Mouse (Mus musculus) heart, embryonic 13.5 days (tissue): ENCODE results near the gene Npas1. TPM values are rescaled to one million over a fixed set of nuclear protein-coding genes. Genes with fewer than 3 reads are reported as not detected.

Experiments used
- ATAC-seq: fragments of 200-750 bp; cut with Nextera tagmentation; 2 replicates; pipeline ENCODE4 v1.8.0; 2017; ENCODE audit warnings: moderate TSS enrichment; ENCODE audit not compliant: insufficient number of reproducible peaks, low FRiP score, low TSS enrichment; ENCODE audit errors: extremely low read depth
- H3K27ac ChIP-seq: fragments of 300-500 bp; sonication (generic); replicated peaks from 2 replicates; pipeline ENCODE4 v1.5.1; 2015; ENCODE audit warnings: moderate library complexity, mild to moderate bottlenecking, inconsistent platforms
- H3K27me3 ChIP-seq: fragments of 300-500 bp; sonication (generic); replicated peaks from 2 replicates; pipeline ENCODE4 v1.6.1; 2015; ENCODE audit warnings: mild to moderate bottlenecking, inconsistent platforms
- H3K36me3 ChIP-seq: fragments of 300-500 bp; sonication (generic); 2 replicates; pipeline ENCODE4 v1.6.1; 2015; ENCODE audit warnings: mild to moderate bottlenecking, inconsistent platforms
- H3K4me1 ChIP-seq: fragments of 300-500 bp; sonication (generic); 2 replicates; pipeline ENCODE4 v1.6.1; 2015; ENCODE audit warnings: inconsistent platforms
- H3K4me2 ChIP-seq: fragments of 300-500 bp; sonication (generic); 2 replicates; pipeline ENCODE4 v1.6.1; 2015; ENCODE audit warnings: inconsistent platforms, mild to moderate bottlenecking, moderate library complexity
- H3K4me3 ChIP-seq: fragments of 300-500 bp; sonication (generic); 2 replicates; pipeline ENCODE4 v1.5.1; 2015; ENCODE audit warnings: moderate library complexity, mild to moderate bottlenecking, inconsistent platforms
- H3K9ac ChIP-seq: fragments of 300-500 bp; sonication (generic); 2 replicates; pipeline ENCODE4 v1.6.1; 2015; ENCODE audit warnings: inconsistent platforms, mild to moderate bottlenecking, moderate library complexity
- H3K9me3 ChIP-seq: fragments of 300-500 bp; sonication (generic); 2 replicates; pipeline ENCODE4 v1.6.1; 2016; ENCODE audit warnings: inconsistent platforms
- WGBS: fragments of 180-500 bp; shearing (Covaris S2); methylation state at CpG from one replicate; pipeline ENCODE4 v1.1.7; 2015; ENCODE audit warnings: mixed read lengths; 5-methylcytosine and 5-hydroxymethylcytosine counted together
- polyA plus RNA-seq: library from polyadenylated mRNA; unstranded; fragments of >200 nt; fragmentation: Nextera tagmentation; extraction: Ambion mirVana; gene quantifications from 2 replicates; pipeline ENCODE4 v1.2.1, GENCODE M21; 2015

Gene Npas1
- polyA plus RNA-seq, 1 experiment from 2014 or later, result 0.37 TPM

- no peak overlapping the region for H3K4me3 ChIP-seq
- peaks cover 65% of the 10 kb centered on the region for H3K27me3 ChIP-seq
- 32% methylated on average over 5 of the region's 5 CpGs for WGBS
- no peaks in the 10 kb centered on the region for H3K9me3 ChIP-seq
- no peak overlapping the region for H3K9ac ChIP-seq
- H3K4me2 ChIP-seq, result no peak overlapping the region
- H3K27ac ChIP-seq, result no peak overlapping the region
- no peaks in the 10 kb centered on the region for H3K4me1 ChIP-seq
- no peaks in the 10 kb centered on the region for H3K36me3 ChIP-seq
- ATAC-seq, result no peak
Measured at GRCm38 (mm10) chr7:16468115-16468514, 9.4 kb downstream of the Npas1 start.

DNA sequence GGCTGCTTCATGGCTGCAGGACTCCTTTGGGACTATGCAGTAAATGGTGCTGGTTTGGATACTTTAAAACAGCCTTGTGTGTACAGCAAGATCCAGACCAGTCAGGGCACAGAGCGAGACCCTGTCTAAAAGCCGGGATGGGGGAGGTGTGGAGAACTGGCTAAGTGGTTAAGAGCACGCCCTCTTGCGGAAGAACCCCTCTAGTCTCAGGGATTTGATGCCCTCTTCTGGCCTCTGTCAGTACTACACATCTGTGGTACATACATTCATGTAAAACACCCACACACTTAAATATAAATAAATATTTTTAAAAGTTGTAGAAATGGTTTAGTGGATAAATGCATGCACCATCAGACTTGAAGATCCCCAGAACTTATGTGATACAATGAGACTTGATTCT lies 11.0 kb downstream of the Npas1 start:
- 49% methylated on average over 4 of the region's 4 CpGs for WGBS
- no peaks in the 10 kb centered on the region for H3K36me3 ChIP-seq
- no peak overlapping the region for H3K4me3 ChIP-seq
- H3K9me3 ChIP-seq, result no peaks in the 10 kb centered on the region
- no peak for ATAC-seq
- no peaks in the 10 kb centered on the region for H3K4me1 ChIP-seq
- H3K27ac ChIP-seq, result no peak overlapping the region
- no peak overlapping the region for H3K4me2 ChIP-seq
- no peak overlapping the region for H3K9ac ChIP-seq
- peaks cover 60% of the 10 kb centered on the region for H3K27me3 ChIP-seq

DNA sequence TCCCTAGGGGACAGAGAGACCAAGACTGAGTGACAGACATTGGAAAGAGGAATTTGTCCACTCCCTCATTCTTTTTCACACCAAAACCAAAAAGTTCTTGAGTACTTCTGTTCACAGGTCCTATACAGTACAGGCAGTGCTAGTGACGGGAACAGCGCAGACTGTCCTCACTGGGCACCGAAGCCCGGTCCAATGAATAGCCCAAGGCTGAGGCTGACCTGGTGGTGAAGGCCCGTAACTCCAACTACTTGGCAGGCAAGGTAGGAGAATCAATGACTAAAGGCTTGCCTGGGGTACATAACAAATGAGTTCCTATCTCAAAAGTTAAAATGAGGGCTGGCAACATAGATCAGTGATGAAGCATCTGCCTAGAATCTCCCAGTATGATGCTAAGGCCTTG lies 12.0 kb downstream of the Npas1 start:
- Histone ChIP-seq H3K27me3 (peaks cover 60% of the 10 kb centered on the region), H3K4me3 (no peak overlapping the region), H3K9me3 (no peaks in the 10 kb centered on the region), H3K27ac (no peak overlapping the region), H3K9ac (no peak overlapping the region), H3K4me2 (no peak overlapping the region), H3K36me3 (no peaks in the 10 kb centered on the region), H3K4me1 (no peaks in the 10 kb centered on the region)
- WGBS, result 87% methylated on average over 5 of the region's 5 CpGs
- no peak for ATAC-seq

GRCm38 (mm10) chr7:16465160-16465559 lies 12.4 kb downstream of the Npas1 start:
- Histone ChIP-seq H3K9ac (no peak overlapping the region), H3K27me3 (peaks cover 60% of the 10 kb centered on the region), H3K9me3 (no peaks in the 10 kb centered on the region), H3K36me3 (no peaks in the 10 kb centered on the region), H3K4me3 (no peak overlapping the region), H3K27ac (no peak overlapping the region), H3K4me1 (no peaks in the 10 kb centered on the region), H3K4me2 (no peak overlapping the region)
- WGBS, result 10% methylated on average over 8 of the region's 8 CpGs
- ATAC-seq, result no peak

DNA sequence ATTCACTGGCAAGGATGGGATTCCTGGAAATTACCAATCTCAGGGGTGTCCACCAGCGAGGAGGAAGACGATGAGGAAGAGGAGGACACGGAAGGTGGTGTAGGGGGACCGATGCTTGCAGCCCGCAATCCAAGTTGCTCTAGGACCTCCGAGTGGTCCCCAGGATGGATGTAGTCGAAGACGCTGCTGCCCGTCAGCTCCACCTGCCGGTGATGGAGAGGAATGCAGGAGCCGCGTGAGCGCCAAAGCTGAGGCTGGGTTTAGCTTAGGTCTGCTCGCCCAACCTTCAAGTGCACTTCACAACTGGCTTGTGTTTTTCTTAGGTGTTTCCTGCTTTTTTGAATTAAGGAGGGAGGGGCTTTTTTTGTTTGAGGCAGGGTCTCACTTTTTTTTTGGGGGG lies 14.3 kb downstream of the Npas1 start:
- no peak for ATAC-seq
- H3K27ac ChIP-seq, result no peak overlapping the region
- H3K9ac ChIP-seq, result no peak overlapping the region
- 2% methylated on average over 14 of the region's 14 CpGs for WGBS
- no peak overlapping the region for H3K4me3 ChIP-seq
- H3K4me1 ChIP-seq, result no peaks in the 10 kb centered on the region
- no peak overlapping the region for H3K4me2 ChIP-seq
- peaks cover 41% of the 10 kb centered on the region for H3K27me3 ChIP-seq
- no peaks in the 10 kb centered on the region for H3K36me3 ChIP-seq
- H3K9me3 ChIP-seq, result no peaks in the 10 kb centered on the region

- Histone ChIP-seq H3K27me3 (peaks cover 36% of the 10 kb centered on the region), H3K9ac (no peak overlapping the region), H3K36me3 (0 out of 2 replicates have a peak, but pooled peaks cover 8% of the 10 kb centered on the region), H3K27ac (no peak overlapping the region), H3K4me3 (no peak overlapping the region), H3K4me1 (no peaks in the 10 kb centered on the region), H3K9me3 (no peaks in the 10 kb centered on the region), H3K4me2 (no peak overlapping the region)
- WGBS, result 74% methylated on average over 6 of the region's 6 CpGs
- ATAC-seq, result no peak
Measured at GRCm38 (mm10) chr7:16461705-16462104, 15.8 kb downstream of the Npas1 start.

- Histone ChIP-seq H3K9me3 (no peaks in the 10 kb centered on the region), H3K4me2 (no peak overlapping the region), H3K36me3 (peaks cover 14% of the 10 kb centered on the region; the same call in 1 of the 2 replicates), H3K4me3 (no peak overlapping the region), H3K27me3 (peaks cover 36% of the 10 kb centered on the region), H3K9ac (no peak overlapping the region), H3K27ac (no peak overlapping the region), H3K4me1 (no peaks in the 10 kb centered on the region)
- WGBS, result 61% methylated on average over 6 of the region's 6 CpGs
- ATAC-seq, result no peak
Measured at GRCm38 (mm10) chr7:16461151-16461550, 16.4 kb downstream of the Npas1 start.

DNA sequence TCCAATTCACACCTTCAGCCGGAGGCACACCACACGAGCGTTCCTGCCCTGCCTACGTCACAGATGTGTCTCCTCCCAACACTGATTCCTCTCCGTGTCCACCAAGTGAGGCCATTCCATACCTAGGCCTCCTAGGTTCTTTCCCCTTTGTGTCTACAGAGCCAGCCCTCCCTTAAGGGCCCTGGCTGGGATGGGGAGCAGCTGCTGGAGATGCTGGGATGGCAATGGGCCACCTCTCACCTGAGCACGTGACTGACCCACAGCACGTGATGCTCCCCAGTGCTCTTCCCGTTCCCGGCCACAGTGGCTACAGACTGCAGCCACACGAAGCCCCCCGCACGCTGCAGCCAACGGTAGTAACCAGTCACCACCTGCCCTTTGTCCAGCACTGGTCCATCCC lies 17.0 kb downstream of the Npas1 start:
- ATAC-seq, result no peak

DNA sequence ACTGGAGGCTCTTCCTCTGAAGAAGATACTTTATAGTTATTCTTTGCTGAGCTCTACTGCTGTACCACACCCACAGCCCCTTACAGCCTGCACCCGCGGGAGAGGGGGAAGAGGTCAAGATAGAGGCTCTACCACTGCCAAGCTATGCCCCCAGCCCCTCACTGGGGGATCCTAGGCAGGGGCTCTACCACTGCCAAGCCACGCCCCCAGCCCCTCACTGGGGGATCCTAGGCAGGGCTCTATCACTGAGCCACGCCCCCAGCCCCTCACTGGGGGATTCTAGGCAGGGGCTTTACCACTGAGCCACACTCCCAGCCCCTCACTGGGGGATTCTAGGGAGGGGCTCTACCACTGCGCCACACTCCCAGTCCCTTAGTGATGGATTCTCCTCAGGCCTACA lies 21.2 kb downstream of the Npas1 start:
- Histone ChIP-seq H3K4me2 (no peak overlapping the region), H3K27me3 (peaks cover 12% of the 10 kb centered on the region), H3K27ac (no peak overlapping the region), H3K4me3 (no peak overlapping the region), H3K4me1 (peaks cover 22% of the 10 kb centered on the region), H3K9ac (no peak overlapping the region), H3K9me3 (no peaks in the 10 kb centered on the region), H3K36me3 (peaks cover 27% of the 10 kb centered on the region)
- 86% methylated on average over 5 of the region's 5 CpGs for WGBS
- no peak for ATAC-seq

More for the DNA sequence above, 17.0 kb downstream of the Npas1 start:
- WGBS, result 54% methylated on average over 13 of the region's 13 CpGs
- no peaks in the 10 kb centered on the region for H3K9me3 ChIP-seq
- H3K4me3 ChIP-seq, result no peak overlapping the region
- no peak overlapping the region for H3K27ac ChIP-seq
- H3K4me2 ChIP-seq, result no peak overlapping the region
- H3K27me3 ChIP-seq, result peaks cover 36% of the 10 kb centered on the region
- peaks cover 19% of the 10 kb centered on the region for H3K36me3 ChIP-seq
- H3K9ac ChIP-seq, result no peak overlapping the region
- H3K4me1 ChIP-seq, result no peaks in the 10 kb centered on the region

GRCm38 (mm10) chr7:16455016-16455415 lies 22.5 kb downstream of the Npas1 start:
- 87% methylated on average over 14 of the region's 14 CpGs for WGBS
- ATAC-seq, result no peak
- peaks cover 27% of the 10 kb centered on the region for H3K36me3 ChIP-seq
- H3K9me3 ChIP-seq, result no peaks in the 10 kb centered on the region
- H3K27me3 ChIP-seq, result no peaks in the 10 kb centered on the region
- H3K4me1 ChIP-seq, result peaks cover 22% of the 10 kb centered on the region
- H3K4me3 ChIP-seq, result no peak overlapping the region
- no peak overlapping the region for H3K4me2 ChIP-seq
- no peak overlapping the region for H3K9ac ChIP-seq
- no peak overlapping the region for H3K27ac ChIP-seq

DNA sequence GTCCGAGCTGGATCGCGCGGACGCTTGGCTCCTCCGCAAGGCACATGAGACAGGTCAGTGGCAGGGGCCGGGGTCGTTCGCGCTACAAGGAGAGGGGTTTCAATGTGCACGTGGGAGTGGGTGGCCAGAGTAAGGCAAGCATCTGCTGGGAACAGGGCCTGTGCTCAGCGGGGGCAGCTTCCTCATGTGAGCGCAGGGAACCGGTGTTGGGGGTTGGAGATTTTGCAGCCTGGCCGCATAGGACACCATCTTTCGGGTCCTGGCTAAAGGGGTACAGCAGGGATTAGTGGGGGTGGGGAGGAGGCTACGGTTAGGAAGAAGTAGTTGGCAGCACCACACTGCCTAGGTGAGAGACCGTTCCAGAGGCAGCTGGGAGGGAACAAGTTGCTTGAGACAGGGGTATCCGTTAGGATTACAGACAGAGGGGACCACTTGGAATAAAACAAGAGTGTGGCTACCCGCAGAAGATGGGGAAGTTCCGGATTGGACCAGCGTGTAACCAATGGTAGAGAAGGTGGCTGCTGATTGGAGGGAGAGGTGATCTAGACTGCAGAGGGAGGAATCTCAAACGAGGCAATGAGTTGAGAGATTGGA lies 24.3 kb downstream of the Npas1 start:
- ATAC-seq, result 0 out of 2 replicates have a peak, but pooled peaks have one; percentile 1

GRCm38 (mm10) chr7:16452587-16453073 lies 24.9 kb downstream of the Npas1 start, which contains the start of gene Tmem160:
Gene Tmem160, plus strand, starts transcription at chr7:16452779.
- Histone ChIP-seq H3K27me3 (no peaks in the 10 kb centered on the region), H3K36me3 (peaks cover 27% of the 10 kb centered on the region), H3K4me3 (peak within 1 kb of the TSS; percentile 82), H3K4me1 (peaks cover 22% of the 10 kb centered on the region), H3K9me3 (no peaks in the 10 kb centered on the region), H3K4me2 (peak within 1 kb of the TSS; percentile 92), H3K27ac (peak within 1 kb of the TSS; percentile 67), H3K9ac (peak within 1 kb of the TSS; percentile 88)
- peak; percentile 87 for ATAC-seq
- whole genome bisulfite sequencing, result 1% methylated on average over 29 of the region's 30 CpGs

More for the DNA sequence above, 24.3 kb downstream of the Npas1 start:
- Histone ChIP-seq H3K4me2 (peak overlapping the region; percentile 92), H3K27ac (peak overlapping the region; percentile 67), H3K9me3 (no peaks in the 10 kb centered on the region), H3K36me3 (peaks cover 27% of the 10 kb centered on the region), H3K9ac (peak overlapping the region; percentile 88), H3K4me1 (peaks cover 22% of the 10 kb centered on the region), H3K4me3 (peak overlapping the region; percentile 82), H3K27me3 (no peaks in the 10 kb centered on the region)
- under 1% methylated on average over 23 of the region's 23 CpGs for WGBS
